Comparison of ENCODE assay signal across 8 mouse cellular contexts in genomic region chr11:4697043-4697983, GRCm38 (mm10). TPM values are rescaled to one million over a fixed set of nuclear protein-coding genes. Genes with fewer than 3 reads are reported as not detected.
DNase-seq lines count a peak whose midpoint lies in the region; ATAC-seq and TF ChIP-seq lines count a peak whose summit lies in the region.

No protein-coding gene starts in this region.

- no peak overlapping the region for H3K27ac ChIP-seq in forebrain, embryonic 13.5 days

- peak; percentile 63 to 64 for DNase-seq in cerebellum, postnatal 10 days
- no peak for DNase-seq in cerebellum, adult 11-12 months
- no peak for DNase-seq in Patski (ENCODE audit: low read depth, low spot score)
- DNase-seq in gastrocnemius, postnatal 25 days = peak; percentile 37
- peak; percentile 56 to 73 for DNase-seq in layer of hippocampus, adult 8-10 months (ENCODE audit: low spot score in 2 of 2)
- DNase-seq in lung, postnatal 10 days = peak; percentile 95
- DNase-seq in testis, postnatal 14 days (ENCODE audit: low spot score) = peak; percentile 68

- POLR2A ChIA-PET in Patski (lab: Charles Lee) = interaction anchor here (0.6 to 1.0 kb wide), 3 partner anchors 13 to 278 kb away, joined by 3 to 4 read pairs (median 3); no protein-coding TSS in a partner anchor

- H3K4me1 ChIP-seq in forebrain, embryonic 13.5 days = no peaks in the 10 kb centered on the region

- peaks cover 25% of the 10 kb centered on the region for H3K36me3 ChIP-seq in forebrain, embryonic 13.5 days (ENCODE audit: poor library complexity, severe bottlenecking)

- no peak overlapping the region for H3K4me2 ChIP-seq in forebrain, embryonic 13.5 days

- H3K4me3 ChIP-seq in forebrain, embryonic 13.5 days = no peak overlapping the region

- WGBS in forebrain, embryonic 13.5 days = 67% methylated on average over 7 of the region's 7 CpGs

- no peak overlapping the region for H3K9ac ChIP-seq in forebrain, embryonic 13.5 days

- peak; percentile 31 for ATAC-seq in Patski
- no peak for ATAC-seq in forebrain, embryonic 13.5 days

- CTCF ChIA-PET in Patski (lab: Charles Lee) = interaction anchor here (0.7 to 1.4 kb wide), 6 partner anchors 8 to 265 kb away, joined by 3 to 4 read pairs (median 3); no protein-coding TSS in a partner anchor

- no peaks in the 10 kb centered on the region for H3K9me3 ChIP-seq in forebrain, embryonic 13.5 days (replicated peaks)

- in situ Hi-C loops in Patski (cut with MboI; ENCODE audit: low pct_unique_long_range_greater_than_20kb) = no loop called here

- TF ChIP-seq CTCF in Patski (IDR thresholded peaks at IDR 0.05) = peak; percentile 83

- H3K27me3 ChIP-seq in Patski = no peaks in the 10 kb centered on the region
- H3K27me3 ChIP-seq in forebrain, embryonic 13.5 days = no peaks in the 10 kb centered on the region

RNA-seq across cellular contexts. Expression of gene Uqcr10, which starts 6.8 kb away (rescaled TPM):
- 842 TPM for polyA plus RNA-seq in Patski (2021)
- 1,000 to 10,000 TPM in 1 of 2 experiments, 100 to 1,000 TPM in 1; 996 to 1,016 TPM for total RNA-seq in gastrocnemius, postnatal 25 days (2021)
- 100 to 1,000 TPM; 342 to 372 (median 351) TPM for total RNA-seq in layer of hippocampus, adult 8-10 months (2022)
- polyA plus RNA-seq in forebrain, embryonic 13.5 days (2015; fragmentation: Nextera tagmentation; extraction: Ambion mirVana) = 599 and 621 TPM in 2 replicates

RNA-seq across cellular contexts. Expression of gene Zmat5, which starts 7.2 kb away (rescaled TPM):
- polyA plus RNA-seq in Patski (2021) = 38.7 TPM
- total RNA-seq in gastrocnemius, postnatal 25 days (2021) = 10 to 100 TPM; 20.4 to 20.9 TPM
- 10 to 100 TPM; 30.9 to 38.1 (median 34.9) TPM for total RNA-seq in layer of hippocampus, adult 8-10 months (2022)
- 83.1 and 84.4 TPM in 2 replicates for polyA plus RNA-seq in forebrain, embryonic 13.5 days (2015; fragmentation: Nextera tagmentation; extraction: Ambion mirVana)

RNA-seq across cellular contexts. Expression of gene Cabp7, which starts 49.3 kb away (rescaled TPM):
- polyA plus RNA-seq in Patski (2021) = 0.03 TPM
- under 1 TPM; 0.64 to 0.80 TPM for total RNA-seq in gastrocnemius, postnatal 25 days (2021)
- 100 to 1,000 TPM; 253 to 297 (median 281) TPM for total RNA-seq in layer of hippocampus, adult 8-10 months (2022)
- polyA plus RNA-seq in forebrain, embryonic 13.5 days (2015; fragmentation: Nextera tagmentation; extraction: Ambion mirVana) = 0.59 and 0.87 TPM in 2 replicates

RNA-seq across cellular contexts. Expression of gene Ascc2, which starts 59.8 kb away (rescaled TPM):
- polyA plus RNA-seq in Patski (2021) = 32.6 TPM
- total RNA-seq in gastrocnemius, postnatal 25 days (2021) = 10 to 100 TPM; 14.2 to 14.7 TPM
- total RNA-seq in layer of hippocampus, adult 8-10 months (2022) = 10 to 100 TPM; 23.2 to 28.2 (median 24.6) TPM
- 25.2 and 27.3 TPM in 2 replicates for polyA plus RNA-seq in forebrain, embryonic 13.5 days (2015; fragmentation: Nextera tagmentation; extraction: Ambion mirVana)

Comparison
In these comparisons a context has a peak if more than half of its experiments do, and no peak if none do; other contexts are left out.
1. DNase-seq: peak in cerebellum, postnatal 10 days (2 of 2), gastrocnemius, postnatal 25 days (single experiment), layer of hippocampus, adult 8-10 months (2 of 2), lung, postnatal 10 days (single experiment) and testis, postnatal 14 days (single experiment); none in cerebellum, adult 11-12 months (single experiment) and Patski (single experiment).
2. RNA of gene Cabp7, which starts 49.3 kb away (total RNA-seq): 253 to 297 TPM in layer of hippocampus, adult 8-10 months; 0.64 to 0.80 TPM in gastrocnemius, postnatal 25 days; every median in the first group is over 100 times any median in the second.